In the genomic region with DNA sequence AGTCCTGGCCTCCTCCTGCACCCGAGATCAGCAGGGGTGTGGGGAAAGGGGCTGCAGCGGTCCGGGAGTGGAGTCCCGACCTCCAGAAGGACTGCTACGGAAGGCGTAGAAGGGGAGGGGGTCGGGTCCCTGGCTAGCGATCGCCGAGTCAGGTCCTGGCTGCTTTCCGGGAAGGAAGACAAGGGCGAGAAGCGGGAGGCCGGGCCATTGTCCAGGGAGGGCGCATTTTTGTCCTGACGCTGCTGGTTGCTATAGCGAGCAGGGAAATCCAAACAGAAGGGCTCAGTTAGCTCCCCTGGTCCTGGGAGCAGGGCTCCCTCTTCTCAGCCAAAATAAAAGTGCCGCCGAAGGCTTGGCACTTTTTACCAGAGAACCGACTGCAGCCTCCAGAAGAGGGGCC, we compare ENCODE assay signal across 8 mouse cellular contexts. TPM values are rescaled to one million over a fixed set of nuclear protein-coding genes. Genes with fewer than 3 reads are reported as not detected.
A peak's percentile ranks its signal among the peaks of the same experiment; 100 is the strongest.
DNase-seq lines count a peak whose midpoint lies in the region; ATAC-seq lines count a peak whose summit lies in the region.
"Had no signal": no experiment of that assay in that cellular context is flagged by ENCODE, and none has a peak within 500 bp of the region (broad histone marks: within the 10 kb centered on the region; RNA-seq: fewer than 3 reads in every experiment).

No protein-coding gene starts in this region.

- ATAC-seq in megakaryocyte, adult 5-6 weeks (ENCODE audit: poor library complexity, severe bottlenecking), result no peak
- ATAC-seq in forebrain, embryonic 13.5 days, result peak; percentile 56

- H3K4me1 ChIP-seq in megakaryocyte, embryonic 14.5 days, result peaks cover 41% of the 10 kb centered on the region
- peaks cover 80% of the 10 kb centered on the region for H3K4me1 ChIP-seq in forebrain, embryonic 13.5 days

- DNase-seq in left cerebral cortex, adult 18-20 months (ENCODE audit: low spot score in 2 of 2), result peak; percentile 48 to 67
- peak; percentile 83 for DNase-seq in neural tube, embryonic 10.5 days (ENCODE audit: extremely low spot score, low spot score)
- no peak for DNase-seq in spleen, adult 18-20 months
- DNase-seq in thymus, postnatal 4 days, result no peak

- peak overlapping the region; percentile 54 for H3K4me3 ChIP-seq in megakaryocyte, embryonic 14.5 days (replicated peaks)
- H3K4me3 ChIP-seq in forebrain, embryonic 13.5 days, result peak overlapping the region; percentile 45

- H3K27me3 ChIP-seq in megakaryocyte, embryonic 14.5 days (replicated peaks), result peaks cover 95% of the 10 kb centered on the region
- H3K27me3 ChIP-seq in forebrain, embryonic 13.5 days, result peaks cover 29% of the 10 kb centered on the region

- no peaks in the 10 kb centered on the region for H3K36me3 ChIP-seq in megakaryocyte, embryonic 14.5 days (replicated peaks; ENCODE audit: low read length)
- H3K36me3 ChIP-seq in forebrain, embryonic 13.5 days (ENCODE audit: poor library complexity, severe bottlenecking), result no peaks in the 10 kb centered on the region

- peak overlapping the region; percentile 70 for H3K4me2 ChIP-seq in forebrain, embryonic 13.5 days

- under 1% methylated on average over 20 of the region's 20 CpGs for WGBS in forebrain, embryonic 13.5 days

- H3K9me3 ChIP-seq in megakaryocyte, embryonic 14.5 days, result peaks cover 9% of the 10 kb centered on the region; the same call in 1 of the 2 replicates
- H3K9me3 ChIP-seq in forebrain, embryonic 13.5 days (replicated peaks), result no peaks in the 10 kb centered on the region

- H3K27ac ChIP-seq in forebrain, embryonic 13.5 days, result peak overlapping the region; percentile 89

- peak overlapping the region; percentile 72 for H3K9ac ChIP-seq in forebrain, embryonic 13.5 days

RNA-seq across cellular contexts. Expression of gene Pou3f2, which starts 6.8 kb away (rescaled TPM):
- not detected in 2 replicates for polyA plus RNA-seq in megakaryocyte, embryonic 14.5 days (2012; ENCODE audit: insufficient read depth, low replicate concordance)
- total RNA-seq in megakaryocyte, adult 5-6 weeks (2015), result not detected in 2 replicates
- total RNA-seq in megakaryocyte, adult 5-6 weeks (2017), result not detected in 2 replicates
- polyA plus RNA-seq in forebrain, embryonic 13.5 days (2015; fragmentation: Nextera tagmentation; extraction: Ambion mirVana), result 38.3 and 44.0 TPM in 2 replicates
- total RNA-seq in left cerebral cortex, adult 18-20 months (2021), result 10 to 100 TPM; 23.6 to 29.0 TPM
- total RNA-seq: neutrophil, adult 5-6 weeks had no signal

Comparison
In these comparisons a context has a peak if more than half of its experiments do, and no peak if none do; other contexts are left out.
1. DNase-seq: peak in left cerebral cortex, adult 18-20 months (2 of 2) and neural tube, embryonic 10.5 days (single experiment); none in spleen, adult 18-20 months (0 of 2) and thymus, postnatal 4 days (single experiment).
2. RNA of gene Pou3f2, which starts 6.8 kb away (total RNA-seq): 23.6 to 29.0 TPM in left cerebral cortex, adult 18-20 months; not detected in megakaryocyte, adult 5-6 weeks; every median in the first group is over 10 times any median in the second.